Mouse (Mus musculus): Measurements from ENCODE around the gene Cxcr5.

The Cxcr5 gene

DNA sequence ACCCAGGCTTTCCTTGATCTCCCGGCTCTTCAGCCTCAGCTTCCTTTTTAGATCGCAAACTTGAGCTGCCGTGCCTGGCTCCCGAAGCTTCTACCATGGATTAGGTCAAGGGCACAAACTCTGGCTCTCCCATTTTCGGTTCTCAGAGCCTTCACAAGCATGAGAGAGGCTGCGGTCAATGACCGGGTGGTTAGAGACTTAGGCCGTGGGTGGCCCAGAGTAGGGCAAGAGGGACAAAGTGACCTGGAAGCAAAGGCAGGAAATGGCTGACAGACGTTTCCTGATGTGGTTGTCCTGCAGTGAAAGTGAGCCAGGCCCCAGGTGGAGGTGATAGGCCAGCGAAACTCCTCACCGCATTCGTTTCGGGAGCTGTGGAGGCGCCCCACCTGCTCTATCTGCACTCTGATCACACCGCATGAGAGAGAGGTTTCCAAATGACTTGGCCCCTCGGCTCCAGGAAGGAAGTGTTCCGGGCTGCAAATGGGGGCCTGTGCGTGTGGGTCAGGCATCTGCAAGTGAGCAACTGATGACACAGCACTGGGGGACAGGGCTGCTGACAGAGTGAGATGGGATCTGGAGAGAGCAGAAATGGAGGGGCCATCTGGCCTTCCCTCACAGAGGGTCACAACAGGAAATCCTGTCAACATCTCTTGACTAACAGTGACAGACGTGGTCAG, 23.9 kb downstream of the Cxcr5 start:
- in situ Hi-C loops (cut with MseI, MboI), result no loop called here

DNA sequence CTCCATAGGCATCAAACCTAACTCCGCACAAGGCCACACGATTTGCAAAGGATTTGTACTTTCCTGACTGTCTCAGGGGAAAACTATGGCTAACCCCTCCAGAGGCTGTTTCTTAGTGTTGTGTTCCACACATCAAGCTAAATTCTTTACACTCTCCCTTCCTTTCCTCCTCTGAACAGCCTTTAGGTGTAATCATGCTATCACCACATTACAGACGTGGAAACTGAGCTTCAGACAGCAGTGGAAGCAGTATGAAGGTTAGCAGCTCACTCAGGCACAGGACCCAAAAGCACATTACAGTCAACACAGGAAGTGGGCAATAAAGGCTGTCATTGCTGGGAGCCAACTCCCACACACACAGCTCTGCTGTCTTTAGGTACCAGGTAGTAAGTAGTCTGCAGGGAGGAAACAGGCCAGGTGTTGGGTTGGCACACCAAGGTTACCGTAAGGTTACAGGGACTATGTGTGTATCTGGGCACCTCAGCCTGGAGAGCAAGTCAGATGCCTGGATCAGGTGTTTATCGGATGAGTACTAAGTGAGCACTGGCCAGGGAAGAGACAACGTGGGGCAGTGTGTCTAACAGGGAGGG, 28.6 kb downstream of the Cxcr5 start:
- in situ Hi-C loops (cut with MseI, MboI), result no loop called here

DNA sequence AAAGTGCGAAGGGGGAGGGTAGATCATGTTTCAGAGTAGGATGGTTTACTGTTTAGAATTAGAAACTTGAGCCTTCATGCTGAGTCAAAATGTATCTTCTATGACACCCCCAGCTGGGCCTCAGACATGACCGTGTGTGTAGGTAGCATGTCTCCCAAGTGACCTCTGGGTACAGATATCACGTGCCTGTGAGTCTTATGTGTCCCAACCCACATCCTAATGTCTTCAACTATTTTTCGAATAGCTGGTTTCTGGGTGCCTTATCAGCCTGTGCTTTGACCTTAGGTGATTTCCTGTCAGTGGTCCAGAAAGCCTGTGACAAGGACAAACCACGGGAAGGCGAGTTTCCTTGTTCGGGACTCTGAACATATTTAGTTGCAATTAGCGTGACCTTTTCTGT, 33.3 kb downstream of the Cxcr5 start:
- in situ Hi-C loops (cut with MseI, MboI), result no loop called here

DNA sequence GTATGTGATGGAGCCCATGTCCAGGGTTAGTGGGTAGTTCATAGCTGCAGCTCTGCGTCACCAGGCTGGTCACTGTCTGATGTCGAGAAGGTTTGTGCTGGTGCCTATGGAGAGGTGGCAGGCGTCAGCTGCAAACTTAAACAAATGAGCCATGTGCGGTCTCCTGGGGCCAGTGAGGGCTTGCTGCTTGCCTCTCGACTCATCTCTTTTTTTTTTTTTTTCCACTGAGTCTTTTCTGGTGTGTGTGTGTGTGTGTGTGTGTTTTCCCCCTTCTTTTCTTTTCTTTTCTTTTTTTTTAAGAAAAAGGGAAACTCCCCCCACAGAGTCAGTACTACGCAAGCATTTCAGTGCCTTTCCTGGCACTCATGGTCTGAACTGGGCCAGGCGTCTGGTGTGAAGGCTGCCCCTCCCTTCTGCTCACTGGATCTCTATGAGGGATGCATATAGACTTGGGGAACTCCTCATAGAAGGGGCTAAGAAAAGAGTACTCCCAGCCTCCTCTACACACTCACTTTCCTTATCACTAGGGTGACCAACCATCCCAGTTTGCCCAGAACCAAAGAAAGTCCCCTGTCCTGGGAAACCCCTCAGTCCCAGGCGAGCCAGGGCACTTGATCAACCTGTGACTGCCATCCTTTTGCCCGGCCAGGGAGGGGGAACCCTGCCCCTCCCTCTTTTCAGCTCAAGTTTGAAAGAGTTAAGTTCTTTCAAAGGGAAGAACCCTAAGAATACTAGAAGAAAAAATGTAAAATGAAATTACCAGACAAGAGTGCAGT, 35.2 kb downstream of the Cxcr5 start:
- in situ Hi-C loops (cut with MseI, MboI), result no loop called here

DNA sequence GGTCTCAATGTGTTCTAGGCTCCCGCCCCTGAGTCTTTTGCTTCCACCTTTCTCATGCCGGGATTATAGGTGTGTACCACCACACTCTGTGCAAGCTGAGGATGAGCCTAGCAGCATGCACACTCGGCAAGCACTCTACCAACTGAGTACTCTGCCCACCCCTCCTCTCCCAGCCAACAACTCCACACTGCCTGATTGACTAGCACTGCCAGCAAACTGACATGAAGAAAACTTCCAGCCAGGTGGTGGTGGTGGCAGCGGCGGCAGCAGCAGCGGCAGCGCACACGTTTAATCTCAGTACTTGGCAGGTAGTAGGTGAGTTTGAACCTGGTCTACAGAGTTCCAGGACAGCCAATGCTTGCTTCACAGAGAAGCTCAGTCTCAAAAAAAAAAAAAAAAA, 36.1 kb downstream of the Cxcr5 start:
- in situ Hi-C loops (cut with MseI, MboI), result no loop called here

DNA sequence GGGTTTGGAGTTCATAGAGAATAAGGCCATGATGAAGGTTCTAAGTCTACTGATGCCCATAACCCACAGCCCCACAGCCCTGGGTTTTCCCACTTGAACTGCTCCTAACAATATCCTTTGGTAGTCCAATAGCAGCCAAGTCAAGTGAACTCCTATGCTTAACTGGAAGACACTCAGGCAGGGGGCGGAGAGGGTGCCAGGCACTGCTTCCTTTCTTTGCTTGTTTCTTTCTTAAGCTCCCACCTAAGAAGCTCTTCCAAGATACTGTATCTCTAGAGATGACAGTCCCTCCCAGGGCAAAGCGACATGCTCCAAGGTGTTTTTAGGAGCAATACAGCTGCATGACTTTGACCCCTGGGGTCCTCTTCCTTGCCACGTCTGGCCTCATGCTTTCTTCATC, 36.7 kb downstream of the Cxcr5 start:
- in situ Hi-C loops (cut with MseI, MboI), result no loop called here

DNA sequence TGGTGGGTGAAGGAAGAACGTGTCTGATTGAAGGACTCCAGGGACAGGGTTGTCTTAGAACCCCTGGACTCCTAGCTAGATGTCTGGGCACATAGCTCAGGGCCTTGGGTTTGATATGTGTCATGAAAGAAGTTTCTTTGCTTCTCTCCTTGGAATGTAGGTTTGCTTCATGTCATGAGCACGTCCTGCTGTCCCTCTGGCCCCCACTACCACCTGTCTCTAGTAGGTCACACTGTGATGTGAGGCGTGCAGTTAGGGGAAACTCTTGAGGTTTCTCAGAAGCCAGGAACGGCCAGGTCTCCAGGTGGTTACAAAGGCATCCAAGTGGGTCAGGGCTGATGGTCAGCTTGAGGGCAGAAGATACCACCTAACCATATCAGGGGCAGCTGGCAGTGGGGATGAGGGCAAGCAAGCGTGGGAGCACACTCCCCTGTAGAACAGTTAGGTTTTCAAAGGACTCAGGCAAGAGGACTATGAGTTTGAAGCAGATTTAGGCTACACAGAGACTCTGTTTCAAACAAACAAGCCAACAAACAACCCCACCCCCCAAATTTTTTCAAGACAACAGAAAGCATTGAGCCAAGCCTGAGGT, 37.3 kb downstream of the Cxcr5 start:
- in situ Hi-C loops (cut with MseI, MboI), result no loop called here

DNA sequence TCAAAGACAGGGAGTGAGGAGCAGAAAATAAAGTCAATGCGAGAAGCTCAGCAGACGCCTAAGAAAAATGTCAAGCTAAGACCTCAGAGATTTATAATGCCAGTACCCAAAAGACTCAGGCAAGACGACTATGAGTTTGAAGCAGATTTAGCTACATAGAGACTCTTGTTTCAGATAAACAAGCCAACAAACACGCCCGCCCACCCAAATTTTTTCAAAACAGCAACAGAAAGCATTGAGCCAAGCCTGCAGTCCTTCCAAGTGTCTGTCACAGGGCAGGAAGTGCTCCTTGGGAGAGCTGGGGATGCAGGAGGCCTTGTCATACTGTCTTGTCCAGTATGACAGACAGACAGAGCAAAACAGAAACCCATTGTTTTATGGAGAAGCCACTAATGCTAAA, 38.0 kb downstream of the Cxcr5 start:
- in situ Hi-C loops (cut with MseI, MboI), result no loop called here

DNA sequence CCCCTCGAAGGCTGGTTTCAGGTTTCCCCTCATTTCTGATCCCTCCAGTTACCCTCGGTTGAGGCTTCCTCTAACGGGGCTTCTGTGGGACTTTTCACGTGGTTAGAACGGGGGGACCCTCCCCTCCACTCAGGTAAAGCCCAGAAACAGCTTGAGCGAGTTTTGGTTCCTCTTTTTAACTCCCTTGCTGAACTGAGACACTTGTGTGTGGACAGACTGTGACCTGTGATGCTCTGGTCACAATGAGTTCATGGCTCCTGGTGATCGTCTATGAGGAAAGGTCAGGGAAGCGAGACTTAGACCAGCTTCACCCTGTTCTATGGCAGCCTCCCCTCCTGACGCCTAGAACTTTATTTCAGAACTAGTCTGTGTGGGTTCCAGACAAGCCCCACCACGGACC, 39.8 kb downstream of the Cxcr5 start:
- in situ Hi-C loops (cut with MseI, MboI), result no loop called here

DNA sequence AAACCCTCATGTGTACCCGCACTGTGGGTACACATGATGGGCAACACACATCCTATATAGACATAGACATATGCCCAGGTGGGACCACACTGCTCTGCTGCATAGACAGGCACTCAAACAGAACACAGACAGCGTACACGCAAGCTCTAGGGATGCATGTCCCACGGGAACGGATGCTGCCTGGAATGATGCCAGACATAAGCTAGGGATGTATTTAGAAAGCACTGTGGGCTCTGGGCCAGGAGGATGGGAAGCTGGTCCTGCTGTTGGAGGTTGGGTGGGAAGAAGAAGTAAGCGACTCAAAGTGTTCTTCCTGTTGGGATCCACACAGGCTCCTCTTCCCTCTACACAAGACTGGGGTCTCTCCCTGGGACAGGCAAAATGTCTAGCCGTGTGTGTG, 43.6 kb downstream of the Cxcr5 start:
- in situ Hi-C loops (cut with MseI, MboI), result no loop called here

DNA sequence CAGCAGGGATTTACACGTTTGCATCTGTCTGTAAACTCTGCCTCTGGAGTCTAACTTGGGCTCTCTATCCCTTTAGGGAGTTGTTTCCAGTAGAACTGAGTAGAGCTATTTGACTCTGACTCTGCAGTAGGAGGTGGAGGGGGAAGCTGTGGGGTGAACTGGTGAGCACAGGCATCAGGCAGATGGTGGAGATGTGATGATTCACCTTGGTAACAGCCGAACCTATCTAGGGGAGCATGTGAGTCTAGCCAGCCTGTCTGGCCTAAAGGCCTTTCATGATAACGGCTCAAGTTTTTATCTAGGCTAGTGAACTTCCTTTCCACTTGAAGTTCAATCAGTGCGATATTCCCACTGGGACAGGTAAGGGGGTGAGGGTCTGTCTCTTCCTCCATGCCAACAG, 44.3 kb downstream of the Cxcr5 start:
- in situ Hi-C loops (cut with MseI, MboI), result no loop called here

DNA sequence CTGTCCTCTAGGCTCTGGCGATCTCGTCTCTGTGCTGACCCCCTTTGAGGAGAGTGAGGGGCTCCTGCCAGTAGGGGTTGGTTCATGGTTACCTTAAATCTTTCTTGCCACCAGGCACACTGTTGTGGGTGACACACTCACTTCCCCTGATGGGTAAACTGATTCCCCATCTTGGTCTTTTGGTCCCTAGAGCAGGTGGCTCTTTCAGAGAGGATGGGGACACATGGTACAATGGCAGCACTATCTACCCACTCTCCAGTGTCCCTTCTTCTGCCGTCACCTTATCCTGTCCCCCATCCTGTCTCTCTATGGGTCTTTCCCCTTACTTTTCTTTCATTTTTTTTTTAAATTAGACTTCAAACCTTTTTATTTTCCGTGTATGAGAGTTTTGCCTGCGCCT, 45.8 kb downstream of the Cxcr5 start:
- in situ Hi-C loops (cut with MseI, MboI), result no loop called here

DNA sequence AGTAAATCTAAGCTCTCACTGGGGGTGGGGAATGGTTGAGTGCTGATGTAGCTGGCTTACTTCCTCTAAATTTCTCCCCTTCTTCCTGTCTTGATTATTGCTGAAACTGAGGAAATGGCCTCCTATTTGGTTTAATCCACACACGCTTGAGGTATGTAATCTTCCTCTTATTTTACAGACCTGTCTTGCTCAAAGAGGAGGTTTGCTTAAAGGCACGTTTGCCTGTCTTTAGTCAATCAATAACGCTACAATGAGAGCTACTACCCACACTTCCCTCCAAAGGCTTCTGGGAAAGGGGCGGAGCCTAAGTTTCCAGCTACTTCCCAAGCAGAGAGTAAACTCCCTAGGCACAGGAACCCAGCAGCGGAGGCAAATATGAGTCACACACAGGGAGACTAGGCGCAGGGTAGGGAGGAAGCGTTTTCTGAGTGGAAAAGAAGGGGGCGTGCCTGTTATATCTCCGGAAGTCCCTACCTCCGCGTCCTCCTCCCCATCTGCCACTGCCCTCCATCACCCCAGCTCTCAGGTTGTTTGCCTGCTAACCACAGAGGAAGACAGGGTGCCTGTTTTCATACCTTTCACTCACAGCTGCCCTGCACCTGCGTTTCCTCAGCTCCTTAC, 46.4 kb downstream of the Cxcr5 start:
- in situ Hi-C loops (cut with MseI, MboI), result no loop called here

DNA sequence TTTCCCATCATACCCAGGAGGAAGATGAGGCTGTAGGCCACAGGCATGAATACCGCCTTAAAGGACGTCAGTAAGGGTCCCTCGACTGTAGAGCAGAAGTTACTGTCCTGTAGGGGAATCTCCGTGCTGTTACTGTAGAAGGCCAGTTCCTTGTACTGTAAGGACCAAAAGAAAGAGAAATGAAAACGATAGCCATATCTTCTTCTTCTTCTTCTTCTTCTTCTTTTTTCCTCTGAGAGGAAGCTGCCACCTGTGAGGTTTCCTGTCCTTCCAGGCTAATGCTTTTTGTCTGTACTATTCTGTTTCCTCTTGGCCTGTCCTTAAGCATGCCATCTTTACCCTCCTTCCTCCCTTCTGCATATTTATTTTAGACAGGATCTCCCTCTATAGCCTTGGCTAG, 47.5 kb downstream of the Cxcr5 start:
- in situ Hi-C loops (cut with MseI, MboI), result loop anchor here in 1 of 2 experiments (5.0 kb wide), 1 partner anchor 37 kb away; no protein-coding TSS in a partner anchor

DNA sequence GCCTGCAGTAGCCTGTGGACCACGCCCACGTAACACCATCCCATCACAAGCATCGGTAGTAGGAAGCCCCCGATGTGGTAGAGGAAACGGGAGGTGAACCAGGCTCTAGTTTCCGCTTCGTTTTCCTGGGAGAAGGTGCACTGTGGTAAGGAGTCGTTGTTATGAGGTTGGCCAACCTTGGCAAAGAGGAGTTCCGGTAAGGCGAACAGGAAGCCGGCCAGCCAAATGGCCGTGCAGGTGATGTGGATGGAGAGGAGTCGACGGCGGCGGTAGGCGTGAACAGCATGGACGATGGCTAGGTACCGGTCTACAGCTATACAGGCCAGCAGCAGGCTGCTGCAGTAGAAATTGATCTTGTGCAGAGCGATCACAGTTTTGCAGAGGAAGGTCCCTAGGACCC, 48.1 kb downstream of the Cxcr5 start:
- in situ Hi-C loops (cut with MseI, MboI), result loop anchor here in 1 of 2 experiments (5.0 kb wide), 1 partner anchor 36 kb away; no protein-coding TSS in a partner anchor

DNA sequence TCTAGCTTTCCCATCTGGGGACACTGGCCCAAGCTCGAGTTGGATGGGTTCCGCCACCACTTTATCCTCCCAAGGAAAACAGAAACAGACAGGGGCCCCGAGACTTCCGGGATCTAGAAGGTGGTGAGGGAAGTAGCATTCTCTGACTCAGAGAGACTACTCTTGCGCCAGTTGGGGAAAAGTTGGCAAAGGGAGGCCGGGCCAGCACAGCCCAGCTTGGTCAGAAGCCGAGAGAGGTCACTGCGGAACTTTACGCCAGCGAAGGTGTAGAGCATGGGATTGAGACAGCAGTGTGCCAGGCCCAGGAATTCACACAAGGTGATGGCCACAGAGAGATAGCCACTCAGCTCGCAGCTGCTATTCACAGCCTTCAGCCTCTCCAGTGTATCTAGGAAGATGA, 48.6 kb downstream of the Cxcr5 start:
- in situ Hi-C loops (cut with MseI, MboI), result loop anchor here in 1 of 2 experiments (5.0 kb wide), 1 partner anchor 36 kb away; no protein-coding TSS in a partner anchor

DNA sequence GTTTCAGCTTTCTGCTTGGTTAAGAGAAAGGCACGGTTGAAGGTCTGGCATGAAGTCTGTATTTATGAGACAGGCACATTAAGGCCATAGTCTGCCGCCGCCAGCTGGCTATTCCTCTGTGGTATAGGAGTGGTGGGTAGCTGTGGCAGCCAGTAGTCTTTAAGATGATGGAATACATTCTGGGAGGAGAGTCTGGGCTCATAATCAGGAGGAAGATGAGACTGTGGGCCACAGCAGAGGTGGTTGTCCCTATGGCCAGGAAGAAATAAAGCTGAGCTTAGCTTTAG, 49.0 kb downstream of the Cxcr5 start:
- in situ Hi-C loops (cut with MseI, MboI), result loop anchor here in 1 of 2 experiments (5.0 kb wide), 1 partner anchor 35 kb away; no protein-coding TSS in a partner anchor

DNA sequence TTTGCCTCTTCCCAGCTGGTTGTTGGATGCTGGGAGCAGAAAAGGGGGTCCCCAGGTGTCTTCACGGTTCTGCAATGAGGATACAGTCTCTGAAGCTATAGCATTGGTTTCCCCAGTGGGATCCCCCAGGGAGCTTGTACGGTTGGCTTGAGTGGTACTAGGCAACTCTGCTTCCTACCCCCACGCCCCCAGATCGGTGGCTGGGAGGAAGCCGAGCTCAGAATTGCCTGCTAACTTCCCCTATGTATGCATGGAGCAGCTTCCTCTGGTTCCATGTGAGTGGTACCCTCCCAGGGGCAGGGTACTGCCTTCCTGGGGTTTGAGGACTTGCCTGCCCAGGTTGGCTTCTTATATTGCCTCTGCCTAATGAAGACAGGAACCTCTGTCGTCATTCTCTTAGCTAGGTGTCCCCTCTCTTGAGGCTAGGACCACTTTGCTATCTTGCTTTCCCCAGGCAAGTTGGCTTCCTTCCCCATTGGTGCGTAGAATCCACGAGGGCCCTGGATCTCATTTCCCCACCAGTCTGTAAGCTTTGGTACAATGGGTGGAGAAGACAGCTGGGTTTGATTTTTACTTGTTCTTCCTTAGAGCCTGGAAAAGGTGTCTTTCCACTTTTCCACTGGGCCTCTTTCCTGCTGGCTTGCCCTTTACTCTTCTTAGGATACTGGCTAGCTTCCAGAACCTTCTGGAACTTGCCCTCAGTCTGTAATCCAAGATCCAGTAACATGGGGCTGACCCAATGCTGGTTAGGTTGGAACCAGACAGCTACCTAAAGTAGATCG, 49.6 kb downstream of the Cxcr5 start:
- in situ Hi-C loops (cut with MseI, MboI), result loop anchor here in 1 of 2 experiments (5.0 kb wide), 1 partner anchor 35 kb away; no protein-coding TSS in a partner anchor

DNA sequence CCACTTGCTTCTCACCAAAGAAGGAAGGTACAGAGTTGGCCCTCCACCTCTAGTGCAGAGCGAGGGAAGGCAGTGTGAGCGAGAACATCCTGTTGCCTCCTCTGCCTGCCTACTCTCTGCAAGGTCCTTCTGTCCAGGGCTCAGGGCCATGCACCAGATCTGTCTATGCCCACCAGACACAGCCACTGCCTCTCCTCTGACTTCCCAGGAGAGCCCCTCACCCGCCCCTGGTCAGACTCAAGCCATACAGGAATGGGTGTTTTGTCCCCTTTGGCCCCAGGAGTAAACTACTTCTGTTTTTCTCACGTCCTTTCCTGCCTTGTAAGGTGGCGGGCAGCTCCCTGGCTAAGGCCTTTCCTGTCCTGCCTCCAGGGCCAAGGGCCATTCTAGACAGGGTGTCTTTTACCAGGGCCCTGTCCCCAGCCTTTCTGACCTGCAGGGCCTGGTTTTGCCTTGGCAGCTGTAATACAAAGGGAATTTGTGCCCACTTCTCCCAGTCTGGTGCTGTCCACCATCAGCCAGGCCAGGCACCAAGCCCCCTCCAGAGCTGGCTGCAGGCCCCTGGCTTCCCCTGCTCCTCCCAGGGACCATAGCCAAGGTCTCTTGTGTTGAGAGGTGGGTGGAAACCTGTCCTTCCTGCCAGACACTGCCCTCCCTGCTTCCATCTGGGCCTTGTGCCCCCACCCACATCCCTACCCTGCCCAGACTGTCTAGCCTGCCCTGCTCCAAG, 50.6 kb downstream of the Cxcr5 start:
- in situ Hi-C loops (cut with MseI, MboI), result loop anchor here in 1 of 2 experiments (5.0 kb wide), 1 partner anchor 34 kb away; no protein-coding TSS in a partner anchor

DNA sequence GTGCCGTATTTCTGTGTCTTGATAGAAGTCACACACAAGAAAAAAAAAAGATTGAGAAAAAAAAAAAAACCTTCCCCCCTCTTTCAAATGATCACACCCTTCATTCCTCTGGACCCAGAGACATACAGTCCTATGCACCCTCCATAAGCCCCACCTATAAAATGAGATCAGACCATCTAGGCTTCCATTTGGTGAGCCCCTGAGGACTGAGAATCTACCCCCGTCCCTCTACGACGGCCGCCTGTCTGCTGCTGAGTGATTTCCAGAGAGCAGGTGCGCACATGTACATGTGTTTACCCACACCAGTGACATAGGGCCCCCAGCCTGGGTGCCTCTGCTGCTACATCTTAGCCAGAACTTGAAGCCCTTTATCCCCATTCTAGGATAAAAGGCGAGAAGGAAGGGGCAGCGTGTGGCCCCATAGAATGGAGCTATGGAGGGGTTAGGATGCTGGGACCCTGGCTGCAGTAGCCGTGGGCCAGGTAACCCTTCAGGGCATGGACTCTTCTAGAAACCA, 51.3 kb downstream of the Cxcr5 start:
- in situ Hi-C loops (cut with MseI, MboI), result loop anchor here in 1 of 2 experiments (5.0 kb wide), 1 partner anchor 33 kb away; no protein-coding TSS in a partner anchor
